Mouse (Mus musculus): Measurements from ENCODE around the gene Olfr1404. TPM values are rescaled to one million over a fixed set of nuclear protein-coding genes. Genes with fewer than 3 reads are reported as not detected.

Olfr1404 gene
- polyA plus RNA-seq (2012; rRNA removed): not detected in 2 replicates

GRCm38 (mm10) chr1:173212092-173212491 is at the start of gene Olfr1404:
Gene Olfr1404 (plus strand): TSS chr1:173212392.

DNA sequence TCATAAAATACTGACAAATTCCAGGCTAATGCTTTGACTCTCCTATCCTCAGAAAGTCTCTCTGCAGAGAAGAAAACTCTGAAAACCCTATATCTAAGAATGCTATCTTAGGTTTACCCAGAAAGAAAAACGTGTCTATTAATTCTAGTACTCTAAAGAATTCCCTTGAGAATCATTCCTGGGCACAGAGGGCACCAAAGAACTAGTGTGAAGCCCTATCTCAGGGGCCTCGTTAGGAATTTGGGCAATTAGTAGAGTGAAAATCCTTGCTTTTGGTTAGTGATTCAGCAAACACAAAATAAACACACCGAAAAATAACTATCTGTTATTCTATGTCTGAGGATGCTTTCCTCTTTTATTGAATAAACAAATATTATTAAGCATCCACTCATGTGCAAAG is 21.7 kb upstream of the Olfr1404 start, which contains the start of gene Olfr1406:
TSS of gene Olfr1406 (minus strand) at position 101 of the 400 bp plus-strand sequence.

GRCm38 (mm10) chr1:173197508-173197907 is 14.7 kb upstream of the Olfr1404 start, which contains the start of gene Olfr218:
Gene Olfr218 (plus strand): TSS chr1:173197808.

GRCm38 (mm10) chr1:173227081-173227480 is 14.9 kb downstream of the Olfr1404 start, which contains the start of gene Fcer1a:
Gene Fcer1a (minus strand): TSS chr1:173227214.

DNA sequence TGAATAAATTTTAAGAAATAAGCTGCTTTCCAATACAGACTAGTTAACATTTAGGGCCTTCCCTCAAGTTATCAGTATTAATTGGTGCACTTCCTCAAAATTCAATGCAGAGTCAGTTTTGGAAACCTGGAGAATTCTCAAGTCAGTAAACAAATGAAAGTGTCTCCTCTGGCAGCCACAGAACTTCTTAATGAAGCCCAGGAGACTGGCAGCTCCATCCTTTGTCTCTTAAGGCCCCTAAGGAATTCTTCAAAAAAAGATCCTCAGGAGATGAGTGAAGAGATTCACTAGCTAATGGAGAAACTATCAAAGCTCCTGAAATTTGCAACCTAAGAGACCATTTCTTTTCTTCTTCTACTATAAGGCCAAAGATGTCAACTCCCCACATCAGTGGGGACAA is 53.5 kb downstream of the Olfr1404 start, which contains the start of gene Olfr418:
TSS of gene Olfr418 (plus strand) at position 301 of the 400 bp plus-strand sequence.

Other genes with a start within 250 kb of the Olfr1404 start
- gene Olfr1408, start 75.0 kb upstream of the Olfr1404 start, polyA plus RNA-seq (2012; rRNA removed): not detected in 2 replicates
- not detected in 2 replicates for gene Olfr1406, start 21.8 kb upstream of the Olfr1404 start, polyA plus RNA-seq (2012; rRNA removed)
- not detected in 2 replicates for gene Olfr218, start 14.6 kb upstream of the Olfr1404 start, polyA plus RNA-seq (2012; rRNA removed)
- not detected in 2 replicates for gene Fcer1a, start 14.8 kb downstream of the Olfr1404 start, polyA plus RNA-seq (2012; rRNA removed)
- not detected in 2 replicates for gene Olfr418, start 53.6 kb downstream of the Olfr1404 start, polyA plus RNA-seq (2012; rRNA removed)
- 0.23 and 5.5 TPM in 2 replicates for gene Mptx2, start 65.4 kb downstream of the Olfr1404 start, polyA plus RNA-seq (2012; rRNA removed)
- gene Ackr1, start 121.4 kb downstream of the Olfr1404 start, polyA plus RNA-seq (2012; rRNA removed): 12.9 and 18.3 TPM in 2 replicates
- gene Aim2, start 138.5 kb downstream of the Olfr1404 start, polyA plus RNA-seq (2012; rRNA removed): 9.1 and 10.1 TPM in 2 replicates
- gene Cadm3, start 155.3 kb downstream of the Olfr1404 start, polyA plus RNA-seq (2012; rRNA removed): 11.3 and 14.2 TPM in 2 replicates

Data from colon, adult 2 months (tissue).